Mouse (Mus musculus) forebrain, embryonic 10.5 days (tissue): ENCODE data around the gene Gtf2a1. TPM values are rescaled to one million over a fixed set of nuclear protein-coding genes. Genes with fewer than 3 reads are reported as not detected.

Source experiments
- polyA plus RNA-seq: library from polyadenylated mRNA; unstranded; fragments of >200 nt; fragmentation: Nextera tagmentation; extraction: Ambion mirVana; gene quantifications from 2 replicates; pipeline ENCODE4 v1.2.1, GENCODE M21; 2016

Gtf2a1 gene
- polyA plus RNA-seq, 1 experiment from 2014 or later: 68.5 TPM

Other genes with a start within 250 kb of the Gtf2a1 start
- 11.4 and 12.0 TPM in 2 replicates for gene Cep128, start 206.1 kb downstream of the Gtf2a1 start, polyA plus RNA-seq
- gene Tshr, start 205.9 kb downstream of the Gtf2a1 start, polyA plus RNA-seq: 0.29 and 0.34 TPM in 2 replicates
- gene Ston2, start 197.9 kb upstream of the Gtf2a1 start, polyA plus RNA-seq: 11.4 and 11.5 TPM in 2 replicates